Mouse (Mus musculus) activated CD4-positive, CD25-positive, alpha-beta regulatory T cell, adult 4 months (primary cell): ENCODE results near the gene 1700056E22Rik. TPM values are rescaled to one million over a fixed set of nuclear protein-coding genes. Genes with fewer than 3 reads are reported as not detected.
A peak's percentile ranks its signal among the peaks of the same experiment; 100 is the strongest.

Experiments used
- ATAC-seq: one replicate; pipeline ENCODE4 v1.8.0; 2017
- polyA plus RNA-seq, 2 experiments: library from polyadenylated mRNA; unstranded; fragments of 100-300 nt; shearing (Covaris generic); gene quantifications; one replicate each; pipeline ENCODE4 v1.2.1; 2017

Gene 1700056E22Rik
- polyA plus RNA-seq, 2 experiments from 2014 or later, result 0.90 to 2.0 TPM

DNA sequence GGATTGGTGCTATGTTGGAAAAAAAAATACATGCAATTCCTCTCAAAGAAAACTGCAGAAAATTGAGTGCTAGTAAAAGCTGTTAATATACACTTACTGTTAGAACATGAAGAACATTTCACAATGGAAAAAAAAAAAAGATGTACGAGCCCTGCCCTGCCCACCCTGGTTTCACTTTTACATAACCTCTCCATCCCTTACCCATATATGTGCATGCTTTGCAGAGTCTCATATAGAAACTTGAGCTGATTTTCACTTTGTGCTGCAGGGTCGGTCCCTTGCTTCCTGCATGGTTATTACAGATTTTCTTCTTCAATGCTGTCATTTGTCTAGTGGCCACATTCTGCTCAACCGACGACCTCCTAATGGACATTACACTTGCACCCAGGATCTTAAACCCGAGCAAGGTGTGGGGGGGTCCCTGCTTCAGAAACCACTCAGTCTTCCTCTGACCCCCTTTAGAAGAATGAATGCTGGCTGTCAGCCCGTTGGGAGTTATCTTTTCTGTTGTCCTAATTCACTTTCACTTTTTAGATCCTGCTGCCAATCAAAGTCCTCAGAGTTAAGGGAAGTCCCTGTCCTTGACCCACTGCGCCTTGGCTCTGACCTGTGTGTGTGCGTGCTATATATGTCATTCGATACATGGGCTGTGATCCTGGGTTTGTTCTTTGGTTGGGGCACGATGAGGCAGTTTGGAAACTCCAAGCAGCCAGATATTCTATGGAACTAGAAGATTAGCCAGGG, 14.7 kb upstream of the 1700056E22Rik start:
- ATAC-seq, result peak; percentile 88

DNA sequence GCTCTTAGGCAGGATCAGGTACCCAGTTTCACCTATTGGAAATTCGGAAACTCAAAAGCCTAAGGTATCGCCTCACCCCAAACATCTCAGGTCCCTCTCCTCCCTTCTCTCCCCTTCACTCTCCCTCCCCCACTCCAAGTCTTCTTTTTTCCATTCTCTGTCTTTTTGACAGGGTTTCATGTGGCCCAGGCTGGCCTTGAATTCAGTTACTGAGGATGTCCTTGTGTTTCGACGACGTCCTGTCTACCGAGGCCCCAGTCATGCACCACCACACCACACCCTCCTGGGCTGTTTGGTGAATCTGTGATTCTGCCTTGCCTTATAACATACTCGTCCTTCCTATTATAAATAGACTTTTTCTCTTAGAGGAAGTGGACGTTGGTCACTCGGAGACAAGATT, 13.7 kb upstream of the 1700056E22Rik start:
- peak; percentile 56 for ATAC-seq

DNA sequence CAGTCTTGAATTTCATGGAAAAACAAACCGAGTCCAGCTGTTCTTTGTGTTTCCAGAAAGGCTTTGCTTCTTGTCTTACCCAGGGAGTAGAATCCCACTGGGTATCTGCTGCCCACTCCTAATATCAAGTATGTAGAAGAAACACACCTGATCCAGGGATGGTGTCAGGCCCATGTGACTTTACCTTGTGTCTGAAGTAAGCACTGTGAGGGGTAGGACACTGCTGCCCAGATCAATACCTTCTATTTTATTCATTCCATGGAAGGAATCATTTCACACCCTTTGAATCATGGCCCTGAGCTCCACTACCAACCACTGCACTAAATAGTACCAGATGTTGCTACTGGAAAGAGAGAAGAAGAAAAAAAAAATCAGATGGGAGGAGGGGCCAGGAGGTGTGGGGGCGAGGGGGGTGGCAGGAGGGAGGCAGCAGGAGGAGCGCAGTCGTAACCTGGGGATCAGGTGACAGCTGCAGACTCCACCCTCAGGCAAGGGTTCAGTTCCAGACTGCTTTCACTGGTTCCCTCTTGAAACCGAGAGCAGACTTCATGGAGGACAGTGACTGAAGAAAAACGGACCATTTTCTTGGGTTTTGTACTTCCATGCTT, 12.1 kb upstream of the 1700056E22Rik start:
- ATAC-seq, result no peak

DNA sequence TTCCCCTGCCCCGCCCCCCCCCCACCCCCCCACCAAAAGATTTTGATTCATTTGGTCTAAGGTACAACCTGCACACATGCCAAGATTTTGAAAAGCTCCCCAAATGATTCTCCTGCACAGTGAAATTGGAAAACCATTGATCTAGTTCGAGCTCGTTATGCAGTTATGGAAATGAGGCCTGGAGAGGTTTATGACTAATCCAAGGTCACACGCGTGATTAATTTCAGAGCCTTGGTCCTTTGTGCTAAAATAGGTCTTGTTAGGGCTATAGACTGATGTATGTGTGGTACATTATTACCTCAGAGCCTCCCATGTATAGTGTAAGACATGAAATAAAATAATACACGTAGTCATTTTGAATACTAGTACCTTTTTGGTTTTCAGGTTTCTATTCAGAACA, 9.3 kb upstream of the 1700056E22Rik start:
- ATAC-seq, result no peak

DNA sequence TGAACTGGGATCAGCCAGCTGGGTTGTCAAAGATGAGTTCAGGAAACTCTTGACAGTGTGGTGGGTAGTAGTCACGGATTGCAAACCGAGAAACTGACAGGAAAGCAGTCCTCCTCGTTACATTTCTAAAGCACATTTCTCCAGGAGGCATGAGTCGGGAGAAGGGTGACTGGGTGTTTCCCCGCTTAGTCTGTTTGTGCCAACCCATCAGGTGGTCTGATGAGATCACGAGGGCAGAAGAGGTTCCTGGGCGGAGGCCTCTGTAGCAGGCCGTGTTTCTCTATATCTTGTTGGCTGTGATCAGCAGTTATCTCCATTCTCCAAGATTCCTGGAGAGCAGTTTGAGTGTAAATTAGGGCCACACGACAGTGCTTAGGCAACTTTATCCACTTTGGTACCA, 8.6 kb upstream of the 1700056E22Rik start:
- ATAC-seq, result peak; percentile 44

DNA sequence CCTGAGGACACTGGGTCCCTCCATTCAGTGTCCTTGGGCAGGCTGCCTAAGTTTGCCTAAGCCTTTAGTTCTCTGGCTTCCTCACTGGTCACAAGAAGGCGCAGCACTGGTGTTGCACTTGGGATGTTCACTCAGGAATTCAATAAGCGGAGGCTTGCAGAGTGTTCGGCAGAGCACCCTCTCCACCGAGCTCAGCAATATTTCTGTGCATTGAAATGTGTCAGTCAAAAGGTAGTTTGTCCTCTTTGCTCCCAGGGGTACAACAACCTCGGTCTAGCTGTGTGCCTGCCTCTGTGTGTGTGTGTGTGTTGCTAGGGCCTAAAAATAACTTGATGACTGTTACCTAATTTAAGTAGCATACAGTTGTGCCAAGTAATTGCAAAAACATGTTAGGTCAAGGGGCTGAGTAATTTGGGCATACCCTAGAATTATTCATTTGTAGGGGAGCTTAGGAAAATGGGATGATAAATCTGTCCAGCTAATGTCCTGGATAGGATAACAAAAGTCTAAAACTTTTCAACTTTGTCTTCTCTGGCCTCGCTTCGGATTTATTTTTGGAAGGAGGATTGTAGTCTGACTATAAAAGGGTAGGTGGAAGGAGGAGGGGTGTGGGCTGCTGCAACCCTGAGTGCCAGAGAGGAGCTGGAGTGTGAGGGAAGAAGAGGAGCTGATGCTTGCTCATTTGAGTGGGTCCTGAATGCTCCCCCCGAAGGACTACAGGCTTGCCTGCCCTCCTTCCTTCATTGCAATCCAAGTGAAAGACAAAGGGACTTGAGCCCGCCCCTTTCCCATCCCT, 7.9 kb upstream of the 1700056E22Rik start:
- ATAC-seq, result no peak

DNA sequence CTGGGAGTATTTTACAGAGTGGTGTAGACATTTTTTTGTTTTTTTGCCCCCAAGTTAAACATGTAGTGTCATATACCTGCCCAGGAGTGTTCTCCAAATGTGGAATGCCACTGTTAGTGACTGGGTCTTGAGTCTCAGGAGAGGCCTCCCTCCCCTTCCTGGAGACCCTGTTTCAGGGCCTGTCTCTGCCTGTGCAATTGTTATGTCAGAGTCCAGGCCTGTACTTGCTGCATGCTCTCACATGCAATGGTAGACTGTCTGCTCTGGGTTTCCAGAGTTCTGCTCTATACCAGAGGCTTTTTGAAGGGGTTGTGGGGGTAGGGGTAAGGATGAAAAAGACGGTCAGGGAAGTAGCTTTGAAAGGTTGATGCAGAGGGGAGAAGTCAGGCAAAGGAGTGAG, 6.8 kb upstream of the 1700056E22Rik start:
- no peak for ATAC-seq

DNA sequence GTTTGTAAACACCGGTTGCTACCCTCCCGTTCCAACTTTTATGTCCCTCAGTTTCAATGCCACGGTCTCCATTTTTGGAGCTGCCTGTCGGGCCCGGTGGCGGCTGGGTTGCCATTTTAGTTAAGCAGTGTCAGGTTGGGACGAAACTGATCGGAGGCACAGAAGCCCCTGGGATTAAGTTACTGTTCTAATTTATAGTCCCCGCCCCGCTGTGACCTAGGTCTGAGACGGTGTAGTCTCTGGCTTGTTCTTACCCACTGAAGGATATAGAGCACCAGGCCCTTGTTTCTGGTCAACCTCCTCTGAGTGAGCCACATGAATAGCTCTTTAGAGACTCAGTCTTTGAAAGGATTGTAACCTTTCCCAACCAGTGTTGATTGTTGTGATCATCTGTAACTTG, 6.1 kb upstream of the 1700056E22Rik start:
- ATAC-seq, result no peak

DNA sequence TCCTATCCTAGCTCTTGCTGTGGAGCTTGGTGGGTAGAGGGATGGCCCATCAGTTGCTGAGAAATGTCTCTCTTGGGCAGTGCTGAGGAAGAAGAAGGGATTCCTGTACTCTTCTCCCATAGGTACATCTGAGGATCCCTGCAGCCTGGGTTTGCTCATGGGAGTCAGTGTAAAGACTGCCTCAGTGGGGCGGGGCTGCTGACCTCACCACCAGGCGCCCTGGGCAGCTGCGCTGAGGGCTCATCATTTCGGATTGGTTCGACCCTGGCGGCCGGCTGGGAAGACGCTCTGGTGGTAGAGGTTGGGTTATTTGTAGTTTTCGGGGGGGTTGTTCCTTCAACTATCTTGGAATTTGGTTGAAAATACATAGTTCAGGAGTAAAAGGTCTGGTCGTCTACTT, 5.2 kb upstream of the 1700056E22Rik start:
- no peak for ATAC-seq

DNA sequence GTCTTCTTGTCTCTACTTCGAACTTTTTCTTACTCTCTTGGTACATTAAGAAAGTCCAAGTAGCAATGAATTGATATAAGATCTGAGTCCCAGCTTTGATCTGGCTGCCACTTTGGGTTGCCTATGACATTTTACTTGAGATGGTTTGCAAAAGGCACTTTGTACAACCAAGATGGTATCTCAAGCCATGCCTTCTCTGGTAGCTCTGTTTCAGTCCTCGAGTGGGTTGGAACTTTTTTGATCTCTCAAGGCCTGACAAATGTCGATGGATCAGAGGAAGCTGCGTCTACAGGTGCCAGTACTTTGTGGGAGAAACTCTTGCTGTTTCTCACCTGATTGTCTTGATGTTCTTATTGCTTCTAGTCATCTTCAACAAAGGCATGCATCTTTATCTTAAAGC, 3.7 kb upstream of the 1700056E22Rik start:
- no peak for ATAC-seq

DNA sequence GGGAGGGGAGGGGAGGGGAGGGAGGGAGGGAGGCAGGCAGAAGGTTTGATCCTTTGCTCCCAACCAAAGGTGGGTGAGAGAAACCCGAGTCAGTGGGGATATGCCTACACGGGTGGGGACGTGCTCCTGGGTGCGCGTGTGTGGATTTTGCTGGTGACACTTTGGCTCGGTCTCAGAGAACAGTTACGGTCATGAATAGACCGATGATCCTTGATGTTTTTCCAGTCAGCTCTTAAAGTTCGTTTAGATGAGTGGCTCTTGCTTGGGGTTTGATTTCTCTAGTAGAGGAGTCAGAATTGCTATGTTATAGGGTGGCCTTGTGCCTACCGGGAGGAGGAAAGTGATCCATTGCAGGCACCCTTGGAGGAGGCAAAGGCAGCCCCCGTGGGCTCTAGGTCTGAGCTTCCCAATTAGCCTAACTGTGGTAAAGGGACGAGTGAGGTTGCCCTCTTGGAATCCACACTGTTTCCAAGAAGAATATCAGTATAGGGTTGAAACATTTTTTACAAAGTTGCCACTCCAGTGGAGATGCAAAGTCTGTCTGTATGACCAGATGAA, 1.3 kb upstream of the 1700056E22Rik start:
- no peak for ATAC-seq

DNA sequence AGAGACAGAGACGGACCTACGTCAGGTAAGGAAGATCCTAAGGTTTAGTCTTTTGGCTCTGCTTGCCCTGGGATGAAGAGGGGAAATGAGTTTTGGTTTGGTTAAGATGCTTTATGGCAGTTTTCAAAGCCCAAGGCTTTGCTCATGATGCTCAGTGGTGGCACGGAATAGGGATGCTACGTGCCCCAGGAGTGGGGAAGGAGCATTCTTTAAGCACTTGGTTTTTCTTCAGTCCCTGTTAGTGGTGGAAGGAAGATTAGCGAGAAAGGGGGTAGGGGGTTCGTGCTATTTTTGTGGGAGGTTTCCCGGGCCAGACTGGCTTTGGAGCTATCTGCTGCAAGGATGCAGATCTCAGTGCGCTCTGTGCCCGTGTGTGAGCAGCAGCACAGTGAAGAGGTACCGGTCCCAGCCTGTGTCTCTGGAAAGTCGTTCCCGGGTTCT, 660 bp upstream of the 1700056E22Rik start:
- peak; percentile 1 for ATAC-seq

DNA sequence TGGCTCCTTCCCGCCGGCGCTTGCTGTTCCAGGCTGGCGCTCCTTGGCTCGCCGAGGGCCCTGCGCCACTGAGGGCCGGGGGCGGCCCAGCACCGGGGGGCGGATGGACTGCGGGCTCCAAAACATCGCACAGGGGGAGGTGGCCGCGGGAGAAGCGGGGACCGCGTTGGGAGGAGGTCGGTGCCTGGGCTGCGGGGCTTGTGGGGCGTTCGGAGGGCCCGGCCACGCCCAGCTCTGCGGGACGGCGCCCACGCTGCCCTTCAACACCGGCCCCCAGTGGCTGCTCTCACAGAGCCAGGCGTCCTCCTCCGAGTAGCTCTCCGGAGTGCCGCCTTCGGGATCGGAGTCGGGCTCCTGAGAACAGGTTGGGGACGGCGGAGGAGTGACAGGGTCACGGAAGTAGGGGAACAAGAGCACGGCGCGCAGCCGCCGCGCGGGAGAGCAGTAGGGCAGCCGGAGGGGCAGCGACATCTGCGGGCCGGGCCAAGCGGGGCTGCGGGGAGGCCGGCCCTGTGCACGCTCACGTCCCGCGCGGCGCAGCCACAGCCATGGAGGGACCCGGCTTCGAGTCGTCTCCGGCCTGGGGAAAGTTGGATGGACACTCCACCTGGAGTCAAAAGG, 601 bp downstream of the 1700056E22Rik start:
- ATAC-seq, result peak; percentile 6

DNA sequence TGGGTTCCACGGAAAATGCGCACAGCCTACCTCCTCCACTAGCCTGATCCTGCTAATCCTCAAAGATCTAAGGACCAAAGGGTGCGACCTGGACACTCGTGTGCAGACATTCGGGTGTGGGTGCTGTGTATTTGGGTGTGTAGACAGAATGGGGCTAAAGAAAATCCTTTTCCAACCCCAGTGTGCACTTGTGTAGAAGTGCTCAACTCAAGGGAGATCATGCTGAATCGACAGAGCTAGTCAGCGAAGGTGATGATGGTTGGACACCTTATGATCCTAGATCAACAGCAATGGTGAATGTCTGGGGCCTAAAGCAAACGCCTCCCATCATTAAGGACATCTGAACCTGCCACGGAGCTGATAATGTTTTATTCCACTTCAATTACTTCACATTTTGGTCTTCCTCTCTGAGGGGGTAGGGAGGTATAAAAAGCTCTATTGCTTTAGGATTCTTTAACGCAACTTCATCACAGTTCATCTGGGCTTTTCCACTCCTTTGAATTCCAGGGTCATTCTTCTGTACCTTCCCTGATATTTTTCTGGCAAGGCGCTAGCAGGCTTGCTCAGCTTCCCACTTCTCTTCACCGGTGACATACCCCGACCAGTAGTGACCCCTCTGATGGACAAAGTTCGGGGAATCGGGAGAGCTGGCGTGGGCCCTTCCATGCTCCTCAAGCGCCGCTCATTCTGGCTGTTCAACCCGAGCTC, 1.3 kb downstream of the 1700056E22Rik start:
- ATAC-seq, result no peak

DNA sequence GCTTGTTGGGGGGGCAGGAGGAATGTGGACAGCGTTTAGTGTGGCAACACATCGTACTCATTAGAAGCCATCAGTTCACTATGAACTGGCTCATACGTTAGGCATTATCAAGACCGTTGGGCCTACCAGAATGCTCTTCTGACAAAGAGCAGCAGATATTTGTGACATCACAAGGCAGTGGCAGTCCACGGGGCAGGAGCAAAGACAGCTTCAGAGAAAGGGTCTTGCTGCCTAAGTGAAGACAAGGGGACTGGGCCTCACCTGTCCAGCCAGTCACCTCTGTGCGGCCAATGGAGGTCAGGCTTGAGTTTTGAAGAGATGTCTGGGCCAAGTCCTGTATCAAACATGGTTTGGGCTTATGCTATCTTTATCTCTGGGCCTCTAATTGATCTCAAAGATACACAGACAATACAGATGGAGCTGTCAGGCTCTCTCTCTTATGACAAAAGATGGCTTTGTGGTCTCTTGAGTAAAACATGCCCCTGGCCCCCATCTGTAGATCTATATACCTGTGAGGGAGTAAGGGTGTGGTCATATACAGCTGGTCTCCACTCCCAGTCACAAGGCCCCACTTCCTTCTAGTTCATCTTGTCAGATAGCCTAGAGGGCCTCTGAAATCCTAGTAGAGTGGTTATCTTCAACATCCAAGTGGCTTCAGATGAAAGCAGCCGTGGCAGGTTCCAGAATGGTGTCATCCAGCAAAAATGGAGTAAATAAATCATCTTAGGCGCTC, 3.9 kb downstream of the 1700056E22Rik start:
- ATAC-seq, result no peak

DNA sequence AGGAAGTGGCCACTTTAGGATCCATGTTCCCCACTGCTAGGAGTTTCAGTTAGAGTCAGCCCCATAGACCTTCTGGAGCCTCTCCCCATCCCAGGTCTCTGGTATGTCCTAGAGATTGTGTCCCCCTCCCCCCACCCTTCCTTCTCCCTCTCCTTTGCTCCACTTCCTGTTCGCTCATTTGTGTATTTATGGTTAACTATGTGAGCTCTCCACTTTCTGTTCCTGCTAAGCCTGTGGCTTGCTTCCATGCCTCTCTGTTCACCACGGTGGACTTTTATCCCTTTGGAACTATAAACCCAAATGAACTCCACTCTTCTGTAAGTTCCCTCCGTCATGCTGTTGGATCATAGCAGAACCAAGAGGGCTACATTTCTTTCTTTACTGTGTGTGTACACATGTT, 7.1 kb downstream of the 1700056E22Rik start:
- ATAC-seq, result no peak

DNA sequence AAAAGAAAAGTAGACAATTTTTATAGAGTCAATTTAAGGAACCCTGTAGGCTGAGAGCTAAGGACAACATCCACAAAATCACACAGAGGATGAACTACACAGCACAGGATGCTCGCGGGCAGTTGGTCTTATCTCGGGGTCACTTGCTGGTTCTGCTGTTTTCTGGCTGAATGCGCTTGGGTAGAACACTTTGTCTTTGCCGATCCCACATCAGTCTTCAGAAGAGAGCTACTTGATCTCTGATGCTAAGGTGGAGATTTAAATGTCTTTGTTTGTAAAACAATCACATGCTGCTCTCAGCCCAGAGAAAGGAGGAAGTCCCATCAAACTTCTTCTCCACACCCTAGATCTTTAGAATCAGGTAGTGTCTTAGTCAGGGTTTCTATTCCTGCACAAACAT, 9.0 kb downstream of the 1700056E22Rik start:
- ATAC-seq, result peak; percentile 40

DNA sequence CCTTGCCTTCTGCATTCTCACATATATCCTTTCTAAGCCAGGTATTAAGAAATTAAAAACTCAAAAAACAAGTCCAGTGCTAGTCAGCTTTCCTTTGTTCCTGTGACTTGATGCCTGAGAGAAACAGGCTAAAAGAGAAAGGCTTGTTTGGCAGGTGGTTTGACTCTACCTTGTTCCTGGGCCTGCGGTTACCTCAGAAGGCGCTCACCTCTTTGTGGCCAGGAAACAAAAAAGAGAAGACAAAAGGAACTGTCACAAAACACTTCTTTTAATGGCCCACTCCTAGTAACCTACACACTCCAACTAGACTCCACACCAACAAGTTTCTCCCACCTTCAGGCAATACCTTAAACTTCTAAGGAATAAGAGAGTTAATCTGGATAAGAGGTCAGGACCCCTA, 9.5 kb downstream of the 1700056E22Rik start:
- peak; percentile 77 for ATAC-seq

DNA sequence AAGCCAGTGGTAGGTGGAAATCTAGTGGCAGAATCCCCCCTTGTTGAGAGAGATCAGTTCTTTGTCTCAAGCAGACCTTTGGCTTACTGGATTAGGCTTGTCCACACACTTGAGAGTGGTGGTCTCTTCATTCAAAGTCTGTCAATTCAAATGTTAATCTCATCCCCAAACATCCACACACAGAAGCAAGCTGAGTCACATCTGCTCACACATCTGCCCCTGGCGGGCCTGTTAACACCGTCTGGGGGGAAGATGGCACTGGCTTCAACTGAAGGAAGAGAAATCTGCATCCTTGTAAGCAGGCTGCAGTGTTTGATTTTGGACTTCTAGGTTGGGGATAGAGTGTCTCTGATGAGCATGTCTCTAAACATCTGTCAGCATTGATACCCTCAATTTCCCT, 10.1 kb downstream of the 1700056E22Rik start:
- no peak for ATAC-seq

DNA sequence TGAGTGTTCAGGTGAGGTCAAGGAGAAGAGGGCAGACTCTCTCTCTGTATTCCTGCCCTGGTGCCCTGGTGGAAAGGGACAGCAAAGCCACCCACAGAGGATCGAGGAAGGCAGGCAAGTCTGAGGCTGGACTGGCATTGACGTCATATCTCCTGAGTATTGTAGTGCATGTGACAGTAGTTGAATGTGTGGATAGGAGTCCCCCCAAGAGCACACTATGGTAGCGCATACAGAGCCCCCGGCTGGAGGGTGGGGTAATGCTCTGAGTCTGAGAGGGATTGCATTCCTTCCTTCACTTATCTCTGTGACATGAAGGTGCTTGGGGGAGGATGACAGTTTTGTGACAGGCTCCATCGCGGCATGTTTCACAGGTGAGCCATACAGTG, 14.4 kb downstream of the 1700056E22Rik start:
- ATAC-seq, result no peak

DNA sequence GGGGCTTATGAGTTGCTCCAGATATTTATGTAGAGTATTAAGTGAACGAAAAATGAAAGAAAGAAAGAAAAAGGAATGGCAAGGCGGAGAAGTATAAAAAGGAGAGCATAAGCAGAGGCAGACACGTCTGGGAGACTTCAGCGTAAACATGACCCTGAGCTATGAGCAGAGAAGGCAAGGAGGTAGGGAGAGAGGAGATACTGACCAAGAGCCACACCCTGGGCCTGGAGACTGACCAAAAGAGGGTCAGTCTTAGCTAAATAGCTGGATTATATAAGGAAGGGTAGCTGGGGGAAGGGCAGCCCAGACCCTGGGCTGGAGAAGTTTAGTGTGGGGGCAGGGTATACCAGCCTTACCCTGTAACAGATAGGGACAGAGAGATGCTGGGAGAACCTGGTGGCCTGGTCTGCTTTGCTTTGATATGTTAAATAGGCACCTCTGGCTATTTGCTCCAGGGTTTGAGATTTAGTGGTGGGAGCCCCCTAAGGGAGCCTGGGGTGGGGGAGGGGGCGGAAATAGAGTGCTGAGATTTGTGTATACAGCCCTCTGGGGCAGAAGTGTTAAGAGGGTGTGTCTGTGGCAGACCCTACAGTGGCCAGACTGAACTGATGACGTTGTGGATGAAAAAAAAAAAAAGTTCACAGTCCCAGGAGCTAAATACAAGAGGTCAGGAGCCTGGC, 14.9 kb downstream of the 1700056E22Rik start:
- ATAC-seq, result no peak
